Mouse (Mus musculus) neural tube, embryonic 10.5 days (tissue): ENCODE results near the gene Osgin1.

ENCODE experiments used
- DNase-seq: peaks from one replicate; pipeline ENCODE4 v3.0.0-alpha.2; 2017; ENCODE audit warnings: low spot score; ENCODE audit errors: extremely low spot score

Osgin1 gene

DNA sequence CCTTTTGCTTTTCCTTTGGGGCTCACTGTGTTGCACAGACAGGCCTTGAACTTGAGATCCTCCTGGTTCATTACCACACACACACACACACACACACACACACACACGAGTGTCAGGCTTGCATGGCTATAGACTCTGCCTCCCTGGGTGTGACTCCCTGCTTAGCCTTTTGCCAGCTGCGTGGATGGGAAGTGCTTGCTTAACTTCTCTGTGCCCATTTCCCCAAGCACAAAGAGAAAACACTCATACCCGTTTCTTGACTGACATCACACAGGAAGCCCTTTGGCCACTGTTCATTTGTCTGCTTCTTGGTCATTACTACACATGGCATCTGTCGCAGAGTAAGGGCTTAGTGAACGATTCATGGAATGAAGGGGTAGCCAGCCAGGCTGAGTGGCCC is 8.1 kb downstream of the Osgin1 start:
- no peak for DNase-seq

DNA sequence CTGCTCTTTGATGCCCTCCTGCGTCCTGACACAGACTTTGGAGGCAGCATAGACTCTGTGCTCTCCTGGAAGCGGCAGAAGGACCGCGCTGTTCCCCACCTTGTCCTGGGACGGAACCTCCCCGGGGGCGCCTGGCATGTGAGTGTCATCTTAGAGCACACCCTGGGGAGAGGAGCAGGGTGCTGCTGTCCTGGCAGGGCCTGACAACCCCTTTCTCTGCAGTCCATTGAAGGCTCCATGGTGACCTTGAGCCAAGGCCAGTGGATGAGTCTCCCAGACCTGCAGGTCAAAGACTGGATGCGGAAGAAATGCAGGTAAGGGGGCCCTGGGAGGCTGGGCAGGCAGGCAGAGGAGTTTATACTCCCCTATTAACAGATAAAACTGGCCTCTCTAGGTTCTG is 9.0 kb downstream of the Osgin1 start:
- no peak for DNase-seq

DNA sequence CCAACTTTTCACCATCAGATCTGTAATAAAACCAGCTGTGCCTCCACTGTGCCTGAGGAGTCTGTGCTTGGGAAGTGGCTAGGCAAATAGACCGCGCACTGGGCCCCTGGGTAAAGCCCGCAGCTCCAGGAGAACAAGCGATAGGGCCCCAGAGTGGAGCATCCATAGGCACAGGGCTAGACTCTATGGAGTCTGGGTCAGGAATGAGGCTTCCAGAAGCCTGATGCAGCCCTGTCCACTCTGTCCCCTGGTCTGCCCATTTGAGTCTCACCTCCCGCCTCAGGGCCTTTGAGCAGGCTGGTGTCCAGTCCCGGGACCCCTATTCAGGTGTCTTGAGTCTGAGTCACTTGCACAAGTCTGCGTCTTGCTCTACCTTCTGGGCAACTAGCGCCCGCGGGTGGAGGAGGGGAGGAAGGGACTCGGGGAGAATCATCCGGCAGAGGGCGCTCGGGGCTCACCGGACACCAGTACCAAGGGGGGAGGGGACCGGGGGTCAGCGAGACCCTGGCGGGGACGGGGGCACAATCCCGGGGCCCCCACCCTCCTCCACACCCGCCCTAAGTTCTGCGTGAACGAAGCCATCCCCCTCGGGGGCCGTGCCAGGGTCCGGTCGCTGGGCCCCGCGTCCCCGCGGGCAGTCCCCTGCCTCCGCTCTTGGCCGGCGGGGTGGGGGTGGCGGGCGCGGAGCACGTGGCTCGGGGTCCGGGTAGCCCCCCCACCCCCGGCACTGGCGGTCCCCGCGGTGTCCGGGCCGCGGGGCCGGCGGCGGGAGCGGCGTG is 12.5 kb downstream of the Osgin1 start, which contains the start of gene Necab2:
Necab2 (plus strand) TSS at position 509 of the 779 bp plus-strand sequence.
- peak; percentile 94 for DNase-seq

DNA sequence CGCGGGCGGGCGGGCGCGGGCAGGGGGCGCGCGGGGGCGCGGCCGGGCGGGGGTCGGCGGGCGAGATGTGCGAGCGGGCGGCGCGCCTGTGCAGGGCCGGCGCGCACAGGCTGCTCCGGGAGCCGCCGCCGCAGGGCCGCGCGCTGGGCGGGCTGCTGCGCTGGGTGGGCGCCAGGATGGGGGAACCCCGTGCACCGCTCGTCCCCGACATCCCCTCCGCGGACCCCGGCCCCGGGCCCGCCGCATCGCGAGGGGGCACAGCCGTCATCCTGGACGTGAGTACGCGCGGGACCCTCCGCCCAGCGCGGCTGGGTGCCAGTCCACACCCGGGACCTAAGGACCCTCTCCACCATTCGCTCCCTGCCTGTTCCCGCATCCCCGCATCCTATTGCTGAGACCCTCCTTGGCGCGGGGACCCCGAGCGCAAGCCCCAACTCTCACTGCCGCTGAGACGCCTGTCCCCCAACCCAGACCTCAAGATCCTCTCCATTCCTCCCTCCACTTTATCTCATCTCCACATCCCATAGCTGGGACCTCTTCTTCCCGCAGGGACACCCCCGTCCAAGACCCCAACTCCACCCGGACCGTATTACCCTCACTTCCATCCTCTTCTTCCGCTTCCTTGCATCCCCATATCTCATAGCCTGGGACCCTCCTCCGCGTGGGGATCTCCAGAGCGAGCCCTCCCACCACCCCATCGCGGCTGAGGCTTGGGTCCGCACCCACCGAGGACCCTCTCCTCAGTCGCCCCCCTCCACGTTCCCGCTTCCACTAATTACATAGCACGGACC is 13.3 kb downstream of the Osgin1 start:
- peak; percentile 62 for DNase-seq

DNA sequence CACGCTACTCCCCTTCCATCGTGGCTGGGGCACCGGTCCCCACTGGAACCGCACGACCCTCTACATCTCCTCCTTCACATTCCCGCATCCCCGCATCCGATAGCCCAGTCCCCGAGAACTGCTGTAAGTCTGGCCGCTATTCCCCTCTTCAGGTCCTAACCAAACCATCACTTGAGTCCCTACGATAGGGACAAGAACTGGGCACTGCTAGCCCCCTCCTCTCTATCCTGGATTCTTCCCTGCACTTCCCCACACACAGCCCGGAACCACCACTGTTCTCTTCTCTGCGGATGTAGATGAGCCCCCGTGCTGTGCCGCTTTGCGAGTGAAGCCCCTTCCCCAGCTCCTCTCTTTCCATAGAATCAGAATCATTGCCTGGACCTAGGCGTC is 13.9 kb downstream of the Osgin1 start:
- peak; percentile 42 for DNase-seq

DNA sequence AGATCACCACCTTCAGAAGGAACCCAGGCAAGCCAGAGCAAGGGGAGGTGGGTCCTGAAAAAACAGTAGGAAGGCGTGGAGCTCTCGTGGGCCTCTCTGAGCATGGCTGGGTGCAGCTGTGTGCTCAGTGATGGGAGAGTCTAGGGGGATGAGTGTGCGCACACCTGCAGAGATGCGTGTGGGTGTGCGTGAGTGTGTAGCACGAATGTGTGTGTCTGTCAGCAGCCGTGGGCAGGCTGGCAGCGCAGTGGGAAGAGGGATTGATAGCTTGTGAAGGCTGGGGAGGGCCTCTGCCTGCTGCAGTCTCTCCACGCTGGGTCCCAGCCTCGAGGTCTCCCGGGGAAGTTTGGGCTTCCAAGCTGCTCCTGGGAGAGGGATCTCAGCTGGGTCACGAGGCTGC is 15.7 kb downstream of the Osgin1 start:
- no peak for DNase-seq

DNA sequence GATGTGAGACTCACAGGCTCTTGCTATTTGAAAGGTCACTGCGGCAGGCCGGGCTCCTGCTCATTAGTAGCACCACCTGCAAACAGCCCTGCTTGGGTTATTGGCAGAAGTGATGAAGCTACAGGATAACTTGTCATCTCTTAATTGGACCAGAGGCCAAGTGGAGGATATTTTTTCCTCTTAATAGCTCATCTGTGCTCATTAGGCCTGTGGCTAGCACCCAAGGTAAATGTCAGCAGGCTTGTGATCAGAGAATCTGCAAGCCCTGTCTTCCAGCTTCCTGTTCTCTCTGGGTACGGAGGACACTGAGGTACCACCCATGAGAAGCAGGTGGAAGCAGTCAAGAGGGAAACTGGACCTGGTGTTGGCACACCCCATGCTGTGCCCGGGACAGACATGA is 17.2 kb downstream of the Osgin1 start:
- no peak for DNase-seq

DNA sequence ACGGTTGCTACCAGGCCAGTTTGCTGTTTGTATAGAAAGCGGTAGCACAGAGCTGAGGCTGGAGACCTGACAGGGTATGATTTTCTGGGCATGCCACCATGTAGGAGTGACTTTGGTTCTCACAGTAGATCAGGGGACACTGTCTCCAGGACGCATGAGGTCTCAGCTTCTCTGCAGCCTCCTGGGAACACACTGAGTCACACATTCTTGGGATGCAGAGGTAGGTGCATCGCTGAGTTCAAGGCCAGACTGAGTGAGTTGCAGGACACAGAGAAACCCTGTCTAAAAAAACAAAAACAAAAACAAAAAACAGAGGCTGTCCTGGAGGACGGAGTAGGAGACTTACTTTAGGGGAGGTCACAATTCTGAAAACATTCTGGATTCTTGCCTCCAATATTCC is 19.0 kb downstream of the Osgin1 start:
- no peak for DNase-seq

DNA sequence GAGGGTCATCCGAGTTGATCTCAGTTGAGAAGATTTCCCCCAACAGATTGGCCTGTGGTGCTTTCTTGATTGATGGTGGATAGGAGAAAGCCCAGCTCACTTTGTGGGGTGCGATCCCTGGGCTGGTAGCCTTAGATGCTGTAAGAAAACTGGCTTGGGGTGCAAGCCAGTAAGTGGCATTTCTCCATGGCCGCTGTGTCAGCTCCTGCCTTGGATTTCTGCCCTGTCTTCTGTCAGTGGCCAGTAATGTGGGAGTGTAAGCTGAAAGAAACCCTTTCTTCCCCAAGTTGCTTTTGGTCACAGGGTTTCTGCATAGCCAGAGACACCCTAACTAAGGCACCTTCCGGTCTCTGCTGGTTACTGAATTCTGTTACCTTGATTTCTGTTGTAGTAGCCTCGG is 22.1 kb downstream of the Osgin1 start:
- no peak for DNase-seq

DNA sequence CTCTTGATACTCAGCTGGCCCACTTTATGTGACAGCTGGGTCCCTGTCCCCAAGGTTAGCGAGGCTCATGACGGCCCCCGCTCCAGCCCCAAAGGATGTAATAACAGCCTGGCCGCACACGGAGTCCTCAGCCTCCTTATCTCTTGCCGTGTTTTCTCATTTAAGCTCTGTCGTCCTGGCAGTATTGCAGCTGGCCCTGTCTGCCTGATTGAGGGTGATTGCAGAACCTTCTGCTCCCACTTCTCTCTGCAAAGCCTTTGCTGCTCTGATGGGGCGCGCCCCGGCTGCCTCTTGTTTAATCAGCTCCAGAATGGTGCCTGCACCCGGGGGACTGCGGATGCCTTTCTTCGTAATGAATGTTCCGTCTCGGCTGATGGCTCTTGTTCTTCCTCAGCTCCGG is 25.8 kb downstream of the Osgin1 start:
- peak; percentile 35 for DNase-seq

DNA sequence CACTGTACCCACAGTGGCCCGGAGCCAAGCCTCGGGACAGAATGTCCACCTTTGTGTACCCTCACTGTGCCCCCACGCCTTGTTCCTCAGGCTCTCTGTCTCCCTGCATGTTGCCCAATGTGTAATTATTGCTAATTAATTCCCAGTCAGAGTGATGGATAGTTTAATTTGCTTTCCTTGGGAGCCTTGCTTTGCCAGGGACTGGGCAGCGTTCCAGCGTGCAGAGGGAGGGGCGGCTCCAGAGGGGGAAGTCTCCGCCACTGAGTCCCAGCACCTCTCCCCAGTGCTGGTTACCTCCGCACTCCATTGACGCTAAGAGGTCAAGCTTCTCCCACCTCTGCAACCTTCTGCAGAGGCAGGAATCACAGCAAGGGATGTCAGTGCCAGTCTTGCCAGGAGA is 27.4 kb downstream of the Osgin1 start:
- DNase-seq, result no peak

DNA sequence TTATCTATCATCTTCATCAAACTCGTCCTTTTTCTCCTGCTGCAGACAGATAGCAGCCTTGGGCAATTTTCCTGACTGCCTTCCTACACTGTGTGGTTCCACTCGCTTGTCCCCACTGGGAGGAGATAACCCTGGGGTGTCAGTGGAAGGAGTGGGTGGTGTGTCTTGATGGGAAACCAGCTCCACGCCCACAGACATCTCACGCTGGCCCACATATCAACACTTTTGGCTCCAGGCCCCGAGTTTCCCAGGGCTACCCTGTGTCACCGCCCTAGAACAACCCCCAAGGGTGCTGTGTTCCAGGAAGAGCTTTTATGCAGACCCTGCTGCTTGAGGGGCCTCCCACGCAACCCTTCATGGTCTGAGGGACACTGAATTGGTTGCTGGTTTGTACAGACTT is 29.8 kb downstream of the Osgin1 start:
- no peak for DNase-seq

DNA sequence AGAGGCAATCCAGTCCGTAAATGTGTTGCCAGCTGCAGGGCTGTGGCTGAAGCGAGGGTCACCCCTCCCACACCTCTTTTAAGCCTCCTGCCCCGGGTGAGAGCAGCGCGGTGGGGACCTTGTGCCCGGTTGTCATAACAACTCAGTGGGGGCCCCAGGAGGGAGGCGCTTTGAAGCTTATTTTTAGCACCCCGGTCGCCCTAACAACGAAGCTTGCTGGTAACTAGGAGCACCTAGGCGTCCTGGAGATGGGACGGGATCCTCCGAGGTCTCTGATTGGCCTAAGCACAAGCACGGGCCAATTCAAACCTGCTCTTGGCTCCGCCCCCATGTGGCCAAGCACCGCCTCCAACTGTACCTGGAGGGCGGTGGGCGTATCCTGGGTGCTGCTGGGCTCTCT is 32.2 kb downstream of the Osgin1 start:
- no peak for DNase-seq

DNA sequence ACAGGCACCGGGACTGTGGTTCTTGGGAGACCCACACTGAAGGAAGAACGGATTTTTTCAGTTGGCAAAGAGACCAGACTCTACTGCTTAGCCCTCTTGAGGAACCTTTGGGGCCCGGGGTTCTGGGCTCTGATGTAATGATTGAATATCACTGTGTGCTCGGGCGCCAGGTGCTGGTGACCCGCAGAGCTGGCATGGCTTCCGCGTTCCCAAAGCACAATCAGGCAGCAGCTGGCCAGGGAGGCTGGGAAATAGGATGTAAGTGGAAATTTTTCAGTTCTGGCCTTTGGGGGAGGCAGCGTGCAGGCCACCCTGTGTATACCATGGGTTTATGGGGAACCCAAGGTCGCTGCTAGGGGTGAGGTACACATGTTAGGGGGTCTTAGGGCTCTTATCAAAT is 32.9 kb downstream of the Osgin1 start:
- no peak for DNase-seq

DNA sequence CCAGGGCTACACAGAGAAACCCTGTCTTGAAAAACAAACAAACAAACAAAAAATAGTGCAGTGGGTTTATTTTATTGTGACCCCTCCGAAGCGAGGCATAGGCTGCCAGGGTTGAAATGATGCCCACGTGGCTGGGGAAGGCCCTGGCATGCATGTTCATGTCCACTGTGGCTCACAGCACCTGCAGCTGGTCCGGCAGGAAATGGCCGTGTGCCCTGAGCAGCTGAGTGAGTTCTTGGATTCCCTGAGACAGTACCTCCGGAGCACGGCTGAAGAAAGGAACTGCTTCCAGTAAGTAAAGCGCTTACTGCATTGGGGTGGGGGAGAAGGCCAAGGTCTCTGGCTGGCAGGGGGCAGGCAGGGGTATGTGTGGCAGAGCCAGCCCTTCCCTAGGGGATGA is 34.2 kb downstream of the Osgin1 start:
- no peak for DNase-seq

DNA sequence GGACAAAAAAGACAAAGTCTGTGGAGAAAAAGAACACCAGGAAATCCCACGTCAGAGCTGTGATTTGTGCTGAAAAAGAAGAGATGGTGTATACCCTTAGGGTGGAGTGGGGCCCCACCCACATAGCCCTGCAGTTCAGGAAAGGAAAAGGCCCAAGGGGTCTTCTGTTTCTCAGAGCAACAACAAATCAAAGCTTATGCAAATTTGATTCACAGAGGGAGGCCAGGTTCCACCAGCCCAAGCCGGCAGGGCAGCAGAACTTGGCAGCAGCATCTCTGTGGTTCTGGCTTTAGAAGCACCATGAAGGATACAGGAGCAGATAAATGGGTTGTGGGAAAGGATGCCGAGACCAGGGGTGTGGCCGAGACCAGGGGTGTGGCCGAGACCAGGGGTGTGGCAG is 44.8 kb downstream of the Osgin1 start:
- no peak for DNase-seq

DNA sequence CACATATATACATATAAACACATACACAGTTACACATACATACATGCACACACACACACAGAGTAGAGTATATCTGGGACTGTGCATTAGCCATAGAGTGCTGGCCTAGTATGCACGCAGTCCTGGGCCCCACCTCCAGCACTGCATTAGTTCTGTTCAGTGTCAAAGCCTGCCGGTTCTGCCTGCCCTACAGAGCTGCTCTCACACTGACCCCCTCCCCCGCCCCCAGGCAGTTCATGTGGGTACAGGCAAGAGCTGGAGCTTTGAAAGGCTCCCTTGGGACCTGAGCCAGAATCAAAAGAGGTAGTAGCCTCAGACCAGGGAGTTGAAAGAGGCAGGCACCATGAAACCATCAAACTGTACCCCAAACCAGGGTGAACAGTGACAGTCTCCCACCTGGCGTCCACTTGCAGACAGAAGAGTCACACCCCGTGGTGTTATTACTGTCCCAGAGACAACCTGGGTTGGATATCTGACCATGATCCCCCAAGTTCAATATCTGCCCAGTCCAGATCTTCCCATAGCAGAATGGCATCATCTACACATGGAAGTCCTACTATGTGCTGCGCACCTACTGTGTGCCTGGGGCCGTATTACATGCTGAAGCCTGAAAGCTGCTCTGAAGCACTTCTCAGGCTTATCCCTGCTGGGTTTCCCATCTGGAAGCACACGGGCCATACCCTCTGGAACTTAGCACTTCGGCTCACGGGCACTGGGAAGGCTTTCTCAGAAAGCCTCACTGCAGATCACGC is 50.4 kb downstream of the Osgin1 start:
- DNase-seq, result no peak

DNA sequence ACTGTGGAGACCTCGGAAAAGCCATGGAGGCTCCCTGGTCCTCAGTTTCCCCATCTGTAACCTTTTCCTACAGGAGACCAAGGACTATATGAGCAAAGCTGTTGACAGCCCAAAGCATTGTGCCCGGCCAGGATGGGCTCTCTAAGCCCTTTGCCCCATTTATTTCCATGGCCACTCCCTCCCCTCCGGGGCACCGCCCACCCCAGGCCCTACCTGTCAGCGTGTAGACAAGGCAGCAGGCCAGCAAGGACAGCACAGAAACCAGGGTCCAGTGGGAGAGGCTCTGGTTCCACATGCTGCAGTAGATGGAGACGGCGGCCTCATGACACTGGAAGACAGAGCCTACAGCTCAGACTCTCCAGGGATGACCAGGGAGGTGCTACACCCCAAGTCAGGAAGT is 53.2 kb downstream of the Osgin1 start:
- no peak for DNase-seq
